Mouse (Mus musculus) B cell, adult 2 months (primary cell): ENCODE measurements around the gene Atg10.

Source experiments
- DNase-seq, 2 experiments: peaks; one replicate each; pipeline ENCODE4 v3.0.0; 2022

Atg10 gene

DNA sequence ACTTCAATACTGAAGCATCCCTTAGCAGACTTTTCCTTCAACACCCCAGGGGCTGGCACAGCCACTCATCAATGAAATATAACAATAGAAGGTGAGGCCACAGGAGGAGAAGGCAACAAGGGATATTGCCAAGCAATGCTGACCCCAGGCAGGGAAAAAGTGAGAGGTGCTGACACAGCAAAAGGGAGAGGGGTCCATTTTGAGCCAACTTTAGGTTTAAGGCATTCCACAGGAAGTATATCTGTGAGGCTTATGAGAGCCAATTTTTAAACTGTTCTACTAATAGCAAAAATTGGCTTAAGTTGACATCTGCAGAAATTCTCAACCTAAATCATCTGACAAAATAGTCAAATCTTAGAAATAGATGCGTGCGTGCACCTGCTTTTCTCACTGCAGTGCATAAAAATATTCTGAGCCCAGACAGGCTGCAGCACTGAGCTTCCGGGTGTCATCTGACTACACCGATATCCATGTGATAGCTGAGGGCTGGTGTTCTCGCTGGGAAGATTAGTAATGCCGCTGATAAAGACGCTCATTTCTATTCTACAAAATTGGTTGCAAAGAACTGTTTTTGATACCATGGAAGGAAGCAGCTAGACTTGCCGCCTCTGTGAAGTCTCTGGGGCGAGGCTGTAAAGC is 116.3 kb downstream of the Atg10 start:
- DNase-seq = no peak

DNA sequence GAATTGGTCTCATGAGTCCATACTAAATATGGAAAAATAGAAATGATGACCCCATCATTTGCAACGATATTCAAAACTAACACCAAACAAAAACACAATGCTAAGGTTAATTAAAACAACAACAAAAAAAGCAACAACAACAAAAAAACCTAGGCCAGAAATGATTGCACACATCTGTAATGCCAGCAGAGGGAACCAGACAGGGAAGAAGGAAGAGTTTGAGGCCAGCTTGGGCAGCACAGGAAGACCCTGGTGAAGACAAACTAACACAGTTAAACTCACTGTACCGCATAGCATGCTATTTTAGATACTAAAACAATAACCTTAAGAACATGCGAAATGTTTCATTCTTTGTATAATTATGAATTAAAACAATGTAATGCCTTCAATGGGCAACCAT is 121.5 kb downstream of the Atg10 start:
- no peak for DNase-seq

DNA sequence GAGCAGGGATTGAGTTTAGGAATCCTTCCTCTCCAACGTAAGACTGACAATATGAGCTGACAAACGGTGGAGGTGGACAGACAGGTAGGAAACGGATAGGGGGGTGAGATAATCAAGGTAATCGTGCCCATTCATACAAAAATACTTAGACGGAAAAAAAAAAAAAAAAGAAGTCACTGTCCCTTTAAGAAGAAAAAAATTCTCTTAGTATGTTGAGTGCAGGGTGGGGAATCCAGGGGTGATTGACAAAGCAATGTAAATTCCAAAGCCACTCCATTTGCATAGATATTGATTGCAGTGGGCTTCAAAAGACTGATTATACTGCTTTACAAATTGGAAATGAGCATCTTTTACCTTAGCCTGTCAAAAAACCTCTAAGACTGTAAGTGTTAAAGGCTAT is 123.4 kb downstream of the Atg10 start:
- no peak for DNase-seq

DNA sequence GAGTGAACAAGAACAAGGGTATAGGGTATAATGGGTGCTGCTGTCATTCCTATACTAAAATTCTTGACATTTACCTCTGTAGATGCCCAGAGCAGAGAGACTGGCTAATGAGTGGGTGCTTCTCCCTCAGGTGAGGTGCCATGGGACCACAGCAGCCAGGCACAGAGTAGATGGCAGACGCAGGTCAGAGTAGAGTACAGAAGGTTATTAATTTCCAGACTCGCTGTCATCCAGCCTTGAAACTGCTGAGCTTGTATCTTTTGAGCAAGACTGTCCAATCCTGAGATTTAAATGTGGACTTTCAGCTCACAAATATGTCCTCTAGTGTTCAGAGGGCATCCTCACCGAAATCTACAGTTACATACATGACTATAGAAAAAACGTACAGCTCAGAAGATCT is 128.9 kb downstream of the Atg10 start:
- no peak for DNase-seq

DNA sequence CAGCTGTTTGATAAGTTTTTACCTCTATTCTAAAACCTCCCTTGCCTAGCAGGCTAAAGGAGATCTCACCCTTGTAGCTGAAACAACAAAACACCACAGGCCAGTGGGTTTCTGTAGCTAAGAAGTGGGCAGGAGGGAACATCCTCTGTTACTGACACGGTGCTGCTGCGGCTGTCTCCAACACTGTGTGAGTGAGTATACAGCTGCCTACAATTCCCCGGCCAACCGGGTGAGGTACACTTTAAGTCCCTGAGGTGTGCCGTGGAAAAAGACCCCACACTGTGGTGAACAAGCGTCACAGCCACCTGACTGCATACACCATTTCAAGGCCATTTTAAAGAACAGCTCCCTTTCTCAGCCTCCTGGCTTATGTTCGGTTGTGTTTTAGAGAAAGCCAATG is 129.6 kb downstream of the Atg10 start:
- DNase-seq = peak; percentile 43 to 48

DNA sequence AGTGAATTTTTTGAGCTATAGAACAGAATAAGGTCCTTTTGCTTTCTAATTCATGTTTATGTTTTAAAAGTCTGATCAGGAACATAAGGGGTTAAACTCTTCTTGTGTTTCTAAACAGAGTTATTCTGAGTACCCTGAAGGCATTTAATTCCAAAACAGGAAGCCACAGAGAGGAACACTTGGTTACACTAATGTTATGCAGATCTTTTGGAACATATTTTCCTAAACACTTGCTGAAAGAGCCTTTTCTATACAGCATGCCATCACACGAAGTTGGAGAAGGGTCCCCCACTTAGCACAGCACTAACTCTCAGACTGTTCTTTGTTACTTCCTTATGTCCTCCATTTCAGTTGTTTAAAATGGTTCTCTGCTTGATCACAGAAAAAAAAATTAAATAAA is 130.2 kb downstream of the Atg10 start:
- peak in 1 of 2 experiments; percentile 6 for DNase-seq

DNA sequence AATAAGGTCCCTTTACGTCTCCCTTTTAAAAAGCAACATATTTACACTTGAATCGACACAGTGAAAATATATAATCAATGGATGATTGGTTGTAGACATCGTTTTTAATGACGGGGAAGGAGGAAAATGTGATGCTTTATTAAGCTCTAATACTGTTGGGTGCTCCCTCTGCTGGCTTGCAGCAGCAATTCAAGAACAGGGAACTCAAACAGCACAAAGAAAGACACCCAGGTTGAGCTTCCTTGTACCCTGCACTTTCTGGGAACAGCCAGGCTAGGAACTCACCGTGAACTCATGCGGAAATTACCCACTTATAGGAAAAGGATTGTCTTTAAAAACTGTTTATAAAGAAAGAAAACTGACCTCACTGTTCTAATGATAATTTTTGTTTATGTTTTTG is 130.6 kb downstream of the Atg10 start:
- peak; percentile 26 to 39 for DNase-seq

DNA sequence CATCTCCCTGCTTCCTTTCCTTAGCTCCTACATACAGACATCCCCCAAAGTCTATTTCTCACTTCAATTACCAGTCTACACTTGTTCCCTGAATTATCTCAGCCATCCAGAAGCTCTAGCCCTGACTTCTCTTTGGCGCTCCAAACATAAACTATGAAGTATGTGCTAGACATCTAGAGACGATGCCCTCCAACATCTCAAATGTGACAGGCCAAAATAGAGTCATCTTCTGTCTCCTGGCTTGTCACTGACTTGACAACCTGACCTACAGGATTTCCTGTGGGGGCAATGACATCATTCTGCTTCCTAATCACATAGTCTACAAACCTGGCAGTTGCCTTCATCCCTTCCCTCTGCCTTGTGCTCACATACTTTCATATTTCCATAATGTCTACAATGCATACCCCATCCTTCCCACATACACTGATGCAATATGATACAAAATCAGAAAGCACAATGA is 132.0 kb downstream of the Atg10 start:
- DNase-seq = no peak

DNA sequence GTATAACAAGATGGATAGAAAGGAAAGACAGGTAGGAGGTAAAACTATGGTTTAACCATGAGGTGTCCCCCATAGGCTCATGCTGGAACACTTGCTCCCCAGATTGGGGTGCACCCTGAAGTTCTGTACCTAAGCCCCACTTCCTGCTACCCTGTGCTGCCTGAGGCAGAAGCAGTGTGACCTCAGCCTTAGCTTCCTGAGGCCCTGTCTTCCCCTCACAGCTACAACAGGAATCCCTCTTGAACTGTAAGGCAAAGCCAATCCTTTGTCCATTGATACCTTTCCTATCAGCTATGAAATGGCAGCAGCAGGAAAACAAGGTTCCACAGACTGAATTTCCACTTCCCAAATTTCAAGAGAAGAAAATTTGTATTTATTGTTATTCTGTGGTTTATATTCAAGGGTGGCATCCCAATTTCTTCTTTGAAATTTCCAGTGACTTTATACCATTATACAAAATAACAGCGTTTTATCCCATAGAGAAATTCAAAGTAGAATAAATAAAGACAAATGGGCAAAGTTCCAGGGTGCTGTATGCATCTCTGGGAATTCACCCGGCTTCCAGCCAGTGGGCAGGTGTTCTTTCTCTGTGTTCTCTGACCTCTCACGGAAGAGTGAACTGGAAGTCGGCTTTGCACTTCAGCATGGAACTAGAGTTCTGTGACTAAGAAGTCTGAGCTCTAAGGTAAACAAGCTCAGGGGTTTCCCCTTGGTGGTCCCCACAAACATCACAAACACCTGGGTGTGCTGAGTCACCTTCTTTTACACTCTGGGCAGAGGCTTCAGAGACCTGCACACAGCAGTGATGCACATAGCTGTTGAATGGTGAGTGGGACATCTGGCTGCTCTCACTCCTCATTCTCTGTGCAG is 132.7 kb downstream of the Atg10 start:
- DNase-seq = peak in 1 of 2 experiments; percentile 11

DNA sequence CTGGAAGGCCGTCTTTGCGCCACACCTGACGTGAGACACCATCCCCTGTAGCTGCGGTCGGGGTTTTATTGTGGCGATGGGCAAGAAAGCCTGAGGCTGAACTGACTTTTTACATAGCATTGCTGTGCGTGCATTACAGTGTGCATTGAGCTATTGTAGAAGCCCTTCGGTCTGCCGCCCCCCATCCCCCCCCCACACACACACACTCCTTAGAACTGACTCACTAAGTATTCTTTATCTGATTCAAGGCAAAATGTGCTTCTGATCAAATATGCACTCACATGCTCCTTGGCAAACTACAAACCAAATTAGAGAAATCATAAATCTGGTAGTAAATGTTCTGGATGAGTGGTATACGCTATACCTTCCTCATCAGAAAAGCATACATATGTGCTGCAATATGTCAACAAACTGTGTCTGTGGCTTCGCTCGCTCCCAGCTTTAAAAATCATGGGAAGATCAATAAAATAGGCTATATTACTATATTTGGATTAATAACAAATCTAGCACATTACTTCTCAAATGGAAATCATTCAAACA is 137.3 kb downstream of the Atg10 start:
- DNase-seq = no peak

DNA sequence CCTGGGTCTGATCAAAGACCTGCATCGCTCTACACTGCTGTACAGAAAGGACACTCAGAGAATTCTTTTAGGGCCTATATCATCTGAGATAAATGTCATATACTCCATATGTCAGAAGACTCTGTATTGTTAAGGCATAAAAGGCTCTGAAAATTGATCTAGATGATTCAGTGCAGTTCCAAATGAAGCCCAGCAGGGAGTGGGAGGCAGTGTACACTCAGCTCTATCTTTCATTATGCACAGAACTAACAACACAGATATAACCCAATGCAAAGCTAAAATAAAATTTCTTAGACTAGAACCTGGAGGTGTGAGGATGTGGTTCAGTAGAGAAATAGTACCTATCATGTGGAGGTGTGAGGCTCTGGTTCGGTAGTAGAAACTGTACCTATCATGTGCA is 151.4 kb downstream of the Atg10 start:
- DNase-seq = no peak

DNA sequence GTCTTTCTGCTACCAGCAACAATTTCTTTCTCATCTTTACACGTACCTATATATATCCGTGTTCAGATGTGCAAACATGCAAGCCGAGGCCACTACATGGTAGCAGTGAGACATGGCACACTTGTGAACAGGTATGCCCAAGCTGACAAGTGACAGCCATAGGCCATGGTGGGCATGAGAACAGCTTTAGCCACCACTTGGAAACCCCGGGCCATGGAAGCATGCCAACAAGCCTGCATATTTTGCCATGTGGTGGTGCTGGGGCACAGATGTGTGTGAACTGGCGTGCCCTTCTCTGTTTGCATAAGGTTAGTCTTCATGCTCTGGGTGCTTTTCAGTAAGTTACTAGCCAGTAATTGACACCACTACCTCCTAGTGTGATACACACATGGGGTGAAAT is 162.9 kb downstream of the Atg10 start:
- DNase-seq = no peak

DNA sequence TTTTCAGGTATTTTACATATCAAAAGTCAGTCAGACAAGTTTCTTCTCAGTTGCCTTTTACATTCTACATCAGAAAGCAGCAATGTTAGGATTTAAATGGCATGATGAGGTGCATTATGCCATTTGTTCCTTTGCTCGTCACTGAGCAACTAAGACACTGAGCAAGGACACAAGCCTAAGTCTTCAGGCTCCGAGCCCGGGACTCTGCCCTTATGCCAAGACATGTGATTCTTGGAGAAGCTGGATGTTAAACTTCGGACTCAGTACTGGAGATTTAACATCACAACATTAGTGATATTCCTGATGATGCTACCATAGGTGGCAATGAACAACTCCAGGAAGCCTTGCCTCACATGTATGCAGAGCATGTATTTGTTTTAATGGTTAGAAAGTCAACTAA is 175.6 kb downstream of the Atg10 start:
- DNase-seq = no peak

DNA sequence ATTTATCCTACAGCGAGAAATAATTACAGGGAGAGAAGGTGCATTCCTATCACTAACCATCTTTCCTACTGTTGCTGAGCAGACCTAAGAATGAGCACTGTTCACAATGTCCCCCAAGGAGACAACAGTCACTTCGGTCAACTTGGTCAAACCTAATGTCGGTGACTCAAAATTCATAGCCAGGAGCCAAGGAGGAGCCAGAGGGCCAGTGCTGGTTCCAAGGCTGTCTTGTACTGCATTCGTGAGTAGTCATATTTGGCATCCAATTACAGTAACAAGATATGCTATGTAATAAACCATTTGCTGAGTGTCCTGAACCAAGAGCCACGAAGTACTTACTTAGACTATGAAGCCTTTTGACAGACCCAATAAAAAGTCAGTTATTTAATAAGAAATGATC is 176.9 kb downstream of the Atg10 start:
- no peak for DNase-seq

DNA sequence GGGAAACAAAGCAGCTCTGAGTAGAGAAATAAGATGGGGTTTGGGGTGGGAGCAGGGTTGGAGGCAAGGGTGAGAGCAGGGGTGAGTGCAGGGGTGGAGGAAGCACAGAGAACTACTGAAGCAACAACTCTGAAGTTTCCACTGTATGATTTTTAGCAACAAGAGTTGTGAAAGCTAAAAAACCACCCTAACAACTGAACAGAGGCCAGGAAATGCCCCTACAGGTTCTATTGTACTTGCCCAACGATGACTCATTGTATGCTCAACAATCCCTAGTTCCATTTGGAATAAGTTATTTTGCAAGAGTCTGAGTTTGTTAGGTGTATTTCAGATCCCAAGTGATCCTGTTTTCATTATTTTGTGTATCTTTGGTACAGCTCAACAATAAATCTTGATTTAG is 182.5 kb downstream of the Atg10 start:
- no peak for DNase-seq

DNA sequence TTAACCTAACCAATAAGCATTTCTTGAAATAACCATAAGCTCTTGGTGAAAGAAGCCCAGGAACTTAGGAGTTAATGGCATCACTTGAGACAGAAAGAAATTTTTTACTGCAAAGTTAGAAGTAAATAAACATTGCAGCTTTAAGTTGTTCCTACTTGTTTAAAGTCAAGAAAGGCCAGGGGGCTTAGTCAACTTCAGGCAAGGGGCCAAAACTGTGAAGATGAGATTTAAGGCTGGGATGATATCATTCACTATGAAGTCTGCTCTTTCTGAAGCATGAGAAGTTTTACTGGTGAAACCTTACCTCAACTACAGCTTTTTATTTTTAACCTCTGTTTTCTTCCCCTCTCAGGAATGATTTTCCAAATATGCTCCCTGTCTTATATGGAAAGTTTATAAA is 183.3 kb downstream of the Atg10 start:
- no peak for DNase-seq

DNA sequence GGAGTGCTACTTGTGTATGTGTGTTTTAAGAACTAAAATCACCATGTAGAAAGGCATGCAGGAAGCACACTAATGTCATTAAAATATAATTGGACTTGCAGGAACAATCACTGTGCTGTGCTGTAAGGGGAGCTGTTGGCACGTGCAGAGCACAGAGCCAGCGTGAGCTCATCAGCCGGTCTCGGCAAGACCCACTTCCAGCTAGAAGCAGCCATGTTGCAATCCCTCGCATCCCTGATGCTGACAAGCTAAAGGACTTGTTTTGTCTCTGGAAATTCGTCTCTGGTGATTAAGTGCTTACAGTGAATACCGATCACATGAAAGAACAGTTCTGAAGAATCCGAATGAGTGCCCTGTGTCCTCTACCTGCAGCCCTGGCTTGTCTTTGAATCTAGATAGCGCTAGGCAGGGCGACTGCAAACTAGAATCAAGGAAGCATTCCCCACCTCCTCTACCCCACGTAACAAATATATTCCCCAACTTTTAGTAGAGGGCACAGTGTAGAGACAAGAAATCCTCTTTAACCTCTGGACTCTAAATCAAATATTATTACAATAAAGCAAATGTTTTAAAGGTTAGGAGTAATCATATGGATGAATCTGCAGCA is 184.5 kb downstream of the Atg10 start:
- no peak for DNase-seq

DNA sequence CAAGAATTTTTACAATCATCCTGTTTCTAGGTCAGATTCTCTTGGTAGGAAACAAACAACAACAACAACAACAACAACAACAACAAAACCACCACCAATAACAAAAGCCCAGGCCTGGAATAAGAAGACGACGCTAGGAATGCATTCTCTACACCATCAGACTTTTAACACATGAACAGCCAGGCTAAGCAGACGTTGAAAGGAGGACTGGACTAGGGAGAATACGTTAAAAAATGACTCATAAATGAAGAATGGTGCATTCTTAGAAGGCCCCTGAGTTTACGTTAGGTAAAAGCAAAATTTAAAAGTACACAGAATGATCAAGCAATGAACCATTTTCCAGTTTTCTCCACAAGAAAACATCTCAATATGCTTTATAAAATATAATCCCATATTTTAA is 185.1 kb downstream of the Atg10 start:
- no peak for DNase-seq

DNA sequence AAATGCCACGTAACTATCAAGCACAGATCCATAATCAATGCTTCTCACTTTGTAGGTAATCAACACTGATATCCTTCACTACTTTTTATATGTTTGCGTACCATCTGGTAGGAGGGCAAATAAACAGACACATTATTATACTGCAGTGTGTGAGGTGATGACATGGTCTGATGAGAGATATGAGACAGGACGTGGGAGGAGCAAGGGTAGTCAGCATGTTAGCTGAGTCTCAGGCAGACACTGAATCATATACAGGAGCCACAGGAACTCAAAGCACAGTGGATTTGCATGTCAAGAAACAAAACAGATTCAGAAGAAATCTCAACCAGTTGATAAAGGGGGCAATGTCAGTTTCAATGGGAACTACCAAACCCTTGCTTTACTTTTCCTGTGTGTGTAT is 185.7 kb downstream of the Atg10 start:
- DNase-seq = no peak

DNA sequence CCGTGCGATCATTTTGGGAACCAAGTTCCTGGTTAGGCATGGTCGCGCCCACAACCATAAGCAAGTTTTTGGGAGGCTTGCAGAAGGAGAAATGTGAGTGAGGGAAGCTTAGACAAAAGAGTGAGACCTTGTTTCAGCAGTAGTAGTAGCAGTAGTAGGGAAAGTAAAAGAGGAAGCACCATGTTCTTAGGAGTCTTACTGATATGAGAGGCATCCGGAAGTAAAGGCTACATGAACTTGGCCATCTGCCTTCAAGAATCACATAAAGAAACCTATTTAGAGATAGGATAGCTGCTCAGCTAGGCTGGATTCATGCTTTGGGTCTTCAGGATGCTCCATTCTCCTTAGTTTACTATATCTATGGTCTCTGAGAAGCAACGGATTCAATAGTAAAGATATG is 186.4 kb downstream of the Atg10 start:
- no peak for DNase-seq

DNA sequence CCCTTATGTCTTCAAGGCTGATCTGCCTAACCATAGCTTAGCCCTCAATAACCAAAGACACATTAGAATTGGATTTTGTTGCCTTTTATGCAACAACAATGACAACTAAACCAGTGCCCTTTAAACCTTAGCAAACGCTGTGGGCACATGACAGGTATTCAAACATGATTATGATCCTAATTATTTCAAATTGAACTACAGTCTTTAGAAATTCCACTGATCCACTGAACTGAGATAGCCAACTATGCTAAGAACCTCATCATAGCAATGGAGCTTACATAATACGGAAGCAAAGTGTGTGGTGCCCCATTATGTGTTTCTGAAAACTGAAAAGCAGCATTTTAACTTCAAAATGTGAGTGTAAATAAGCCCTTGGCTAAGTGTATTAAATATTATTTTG is 191.9 kb downstream of the Atg10 start:
- DNase-seq = no peak

DNA sequence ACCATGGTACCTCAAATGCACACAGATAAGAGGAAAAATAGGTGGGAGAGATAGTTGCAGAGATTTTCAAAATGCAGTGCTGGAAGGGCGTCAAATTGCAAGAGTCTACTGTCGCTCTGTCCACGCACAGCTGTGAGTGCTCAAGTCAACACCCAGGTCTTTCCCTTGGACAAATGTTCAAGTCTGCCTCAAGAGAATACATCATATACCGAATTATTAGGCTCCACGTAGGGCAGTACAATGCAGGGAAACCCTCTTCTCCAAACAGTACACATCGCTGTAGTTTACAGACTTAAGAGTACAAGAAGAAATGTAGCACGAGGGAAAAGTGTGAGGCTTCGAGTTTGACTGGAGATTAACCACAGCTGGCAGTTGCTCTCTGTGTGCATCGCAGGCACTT is 200.3 kb downstream of the Atg10 start:
- no peak for DNase-seq

DNA sequence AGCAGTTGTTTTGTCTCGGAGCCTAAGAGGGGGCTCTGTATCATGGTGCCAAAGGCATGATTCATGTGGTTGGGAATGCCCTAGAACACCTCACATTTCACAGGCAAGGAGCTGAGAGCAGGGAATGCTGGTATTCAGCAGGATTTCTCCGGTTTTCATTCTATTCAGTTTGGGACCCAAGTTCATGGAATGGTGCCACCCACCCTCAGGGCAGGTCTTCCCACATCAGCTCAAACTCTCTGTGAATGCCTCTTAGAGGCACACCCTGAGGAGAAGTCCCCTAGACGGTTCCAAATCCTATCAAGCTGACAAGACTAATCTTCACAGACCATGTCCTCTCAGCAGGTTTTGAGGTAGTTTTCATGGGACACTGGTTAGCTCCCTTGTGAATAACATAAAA is 211.9 kb downstream of the Atg10 start:
- DNase-seq = no peak
